ENCODE assay signal across 25 mouse cellular contexts in the genomic region with DNA sequence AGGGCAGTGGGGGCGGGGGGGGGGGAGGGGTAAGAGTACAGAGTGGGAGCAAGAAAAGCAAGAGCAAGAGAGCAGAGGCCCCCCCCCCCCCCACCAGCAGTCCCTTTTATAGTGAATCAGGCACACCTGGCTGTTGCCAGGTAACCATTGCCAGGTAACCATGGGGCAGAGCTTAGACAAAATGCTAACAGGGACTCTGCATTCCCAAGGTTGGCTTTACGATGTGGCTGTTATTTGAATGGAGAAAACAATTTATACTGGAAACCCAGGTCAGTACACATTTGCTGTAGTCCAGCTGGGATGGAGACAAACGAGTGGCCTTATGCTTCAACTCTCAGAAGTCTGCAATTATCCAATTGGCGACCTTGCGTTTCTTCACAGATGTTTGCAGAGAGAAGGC.
DNase-seq lines count a peak whose midpoint lies in the region; ATAC-seq lines count a peak whose summit lies in the region.
"Had no signal": no experiment of that assay in that cellular context is flagged by ENCODE, and none has a peak within 500 bp of the region (broad histone marks: within the 10 kb centered on the region; RNA-seq: fewer than 3 reads in every experiment).

No protein-coding gene starts in this region.

- no peak overlapping the region for H3K4me3 ChIP-seq in forebrain, embryonic 12.5 days (replicated peaks)
- H3K4me3 ChIP-seq in forebrain, embryonic 15.5 days: no peak overlapping the region
- no peak overlapping the region for H3K4me3 ChIP-seq in midbrain, embryonic 11.5 days (ENCODE audit: low read depth, low read length)
- no peak overlapping the region for H3K4me3 ChIP-seq in midbrain, embryonic 10.5 days
- no peak overlapping the region for H3K4me3 ChIP-seq in midbrain, embryonic 16.5 days (ENCODE audit: low read depth, low read length)
- H3K4me3 ChIP-seq: embryonic facial prominence, embryonic 15.5 days; erythroblast, embryonic 14.5 days; heart, adult 2 months; heart, embryonic 15.5 days; intestine, embryonic 15.5 days had no signal

- H3K9me3 ChIP-seq in forebrain, embryonic 12.5 days: no peaks in the 10 kb centered on the region
- no peaks in the 10 kb centered on the region for H3K9me3 ChIP-seq in forebrain, embryonic 15.5 days
- no peaks in the 10 kb centered on the region for H3K9me3 ChIP-seq in midbrain, embryonic 11.5 days (ENCODE audit: control insufficient read depth, low read length)
- H3K9me3 ChIP-seq in midbrain, embryonic 10.5 days (replicated peaks): no peaks in the 10 kb centered on the region
- H3K9me3 ChIP-seq in midbrain, embryonic 16.5 days (replicated peaks; ENCODE audit: control insufficient read depth, low read length, poor library complexity, severe bottlenecking): no peaks in the 10 kb centered on the region
- H3K9me3 ChIP-seq: embryonic facial prominence, embryonic 15.5 days; heart, embryonic 15.5 days; intestine, embryonic 15.5 days had no signal

- WGBS in forebrain, embryonic 12.5 days: 58% methylated on average over 4 of the region's 5 CpGs
- 40% methylated on average over 4 of the region's 5 CpGs for WGBS in forebrain, embryonic 15.5 days
- WGBS in midbrain, embryonic 11.5 days: 64% methylated on average over 4 of the region's 5 CpGs
- 66% methylated on average over 4 of the region's 5 CpGs for WGBS in midbrain, embryonic 10.5 days
- WGBS in midbrain, embryonic 16.5 days: 50% methylated on average over 4 of the region's 5 CpGs

- no peak overlapping the region for H3K4me2 ChIP-seq in forebrain, embryonic 12.5 days
- no peak overlapping the region for H3K4me2 ChIP-seq in forebrain, embryonic 15.5 days (replicated peaks)
- H3K4me2 ChIP-seq in midbrain, embryonic 11.5 days: no peak overlapping the region
- no peak overlapping the region for H3K4me2 ChIP-seq in midbrain, embryonic 16.5 days (ENCODE audit: low read length)
- H3K4me2 ChIP-seq: embryonic facial prominence, embryonic 15.5 days; heart, embryonic 11.5 days; heart, embryonic 15.5 days; hindbrain, embryonic 14.5 days; intestine, embryonic 15.5 days had no signal

- no peak overlapping the region for H3K9ac ChIP-seq in forebrain, embryonic 12.5 days
- H3K9ac ChIP-seq in forebrain, embryonic 15.5 days (replicated peaks): no peak overlapping the region
- no peak overlapping the region for H3K9ac ChIP-seq in midbrain, embryonic 11.5 days (ENCODE audit: low read length)
- no peak overlapping the region for H3K9ac ChIP-seq in midbrain, embryonic 16.5 days (ENCODE audit: low read depth, low read length)
- H3K9ac ChIP-seq: embryonic facial prominence, embryonic 15.5 days; heart, embryonic 15.5 days; hindbrain, embryonic 14.5 days; intestine, embryonic 15.5 days had no signal

- H3K4me1 ChIP-seq in forebrain, embryonic 12.5 days: peaks cover 2% of the 10 kb centered on the region
- no peaks in the 10 kb centered on the region for H3K4me1 ChIP-seq in forebrain, embryonic 15.5 days
- no peaks in the 10 kb centered on the region for H3K4me1 ChIP-seq in midbrain, embryonic 11.5 days (ENCODE audit: control insufficient read depth, insufficient read depth, low read length)
- H3K4me1 ChIP-seq in midbrain, embryonic 10.5 days: peaks cover 7% of the 10 kb centered on the region; the same call in 1 of the 2 replicates
- peaks cover 5% of the 10 kb centered on the region for H3K4me1 ChIP-seq in midbrain, embryonic 16.5 days (ENCODE audit: control insufficient read depth, insufficient read depth, low read length)
- H3K4me1 ChIP-seq: embryonic facial prominence, embryonic 15.5 days; heart, embryonic 15.5 days; intestine, embryonic 15.5 days had no signal

- H3K27ac ChIP-seq in forebrain, embryonic 12.5 days: no peak overlapping the region
- H3K27ac ChIP-seq in forebrain, embryonic 15.5 days (replicated peaks): no peak overlapping the region
- H3K27ac ChIP-seq in midbrain, embryonic 11.5 days (ENCODE audit: low read depth, low read length): no peak overlapping the region
- H3K27ac ChIP-seq in midbrain, embryonic 10.5 days (replicated peaks): no peak overlapping the region
- H3K27ac ChIP-seq in midbrain, embryonic 16.5 days (ENCODE audit: low read length): no peak overlapping the region
- H3K27ac ChIP-seq: embryonic facial prominence, embryonic 15.5 days; heart, adult 2 months; heart, embryonic 15.5 days; hindbrain, embryonic 14.5 days; intestine, embryonic 15.5 days had no signal

- H3K27me3 ChIP-seq in forebrain, embryonic 12.5 days: no peaks in the 10 kb centered on the region
- no peaks in the 10 kb centered on the region for H3K27me3 ChIP-seq in forebrain, embryonic 15.5 days
- H3K27me3 ChIP-seq in midbrain, embryonic 11.5 days (ENCODE audit: control insufficient read depth, insufficient read depth, low read length): no peaks in the 10 kb centered on the region
- H3K27me3 ChIP-seq in midbrain, embryonic 10.5 days (ENCODE audit: low read depth, poor library complexity, severe bottlenecking): no peaks in the 10 kb centered on the region
- no peaks in the 10 kb centered on the region for H3K27me3 ChIP-seq in midbrain, embryonic 16.5 days (ENCODE audit: control insufficient read depth, insufficient read depth, low read depth, low read length)
- H3K27me3 ChIP-seq: embryonic facial prominence, embryonic 15.5 days; heart, embryonic 15.5 days; intestine, embryonic 15.5 days had no signal

- peak; percentile 74 for DNase-seq in midbrain, embryonic 11.5 days (ENCODE audit: low spot score, missing footprints)
- DNase-seq in midbrain, embryonic 10.5 days (ENCODE audit: low spot score): no peak
- peak; percentile 21 for DNase-seq in forelimb bud, embryonic 11.5 days (ENCODE audit: low read depth, low spot score)
- DNase-seq in liver: no peak
- no peak for DNase-seq in frontal cortex, postnatal 36 days (ENCODE audit: low spot score in 2 of 2)
- DNase-seq: adrenal gland, postnatal 25 days; B cell, adult 2 months; cerebellum, adult 18-20 months; cerebellum, adult 9-11 months; cerebellum, postnatal 36 days; gastrocnemius, postnatal 14 days; heart, adult 2 months; heart, postnatal 14 days had no signal

- H3K36me3 ChIP-seq in forebrain, embryonic 12.5 days (replicated peaks): no peaks in the 10 kb centered on the region
- no peaks in the 10 kb centered on the region for H3K36me3 ChIP-seq in forebrain, embryonic 15.5 days
- H3K36me3 ChIP-seq in midbrain, embryonic 11.5 days (ENCODE audit: control insufficient read depth, insufficient read depth, low read length): no peaks in the 10 kb centered on the region
- no peaks in the 10 kb centered on the region for H3K36me3 ChIP-seq in midbrain, embryonic 10.5 days
- H3K36me3 ChIP-seq in midbrain, embryonic 16.5 days (ENCODE audit: control insufficient read depth, insufficient read depth, low read length): no peaks in the 10 kb centered on the region
- H3K36me3 ChIP-seq: embryonic facial prominence, embryonic 15.5 days; G1E; heart, embryonic 15.5 days; intestine, embryonic 15.5 days had no signal

- 0 out of 2 replicates have a peak, but pooled peaks have one; percentile 9 for ATAC-seq in forebrain, embryonic 12.5 days (ENCODE audit: low FRiP score)
- no peak for ATAC-seq in forebrain, embryonic 15.5 days (replicated peaks)
- no peak for ATAC-seq in midbrain, embryonic 11.5 days (ENCODE audit: low FRiP score)
- ATAC-seq in midbrain, embryonic 16.5 days: peak; percentile 62; the same call in 1 of the 2 replicates
- ATAC-seq: activated CD4-positive, CD25-positive, alpha-beta regulatory T cell, adult 4 months; CD4-positive, CD25-positive, alpha-beta regulatory T cell, adult 4 months; intestine, embryonic 15.5 days had no signal

Comparison
In these comparisons a context has a peak if more than half of its experiments do, and no peak if none do; other contexts are left out.
1. ATAC-seq: peak in forebrain, embryonic 12.5 days (single experiment) and midbrain, embryonic 16.5 days (single experiment); none in forebrain, embryonic 15.5 days (single experiment) and midbrain, embryonic 11.5 days (single experiment).
2. DNase-seq: peak in midbrain, embryonic 11.5 days (single experiment) and forelimb bud, embryonic 11.5 days (single experiment); none in midbrain, embryonic 10.5 days (single experiment), liver (single experiment) and frontal cortex, postnatal 36 days (0 of 2).